Mouse (Mus musculus) MEL (cell line): ENCODE data around the gene Rab28. TPM values are rescaled to one million over a fixed set of nuclear protein-coding genes. Genes with fewer than 3 reads are reported as not detected.

Experiments
- DNase-seq: peaks from one replicate; pipeline ENCODE4 v3.0.0; 2011; ENCODE audit warnings: low read depth, low spot score
- H3K27ac ChIP-seq: 2 replicates; pipeline ENCODE4 v1.5.1; 2012; ENCODE audit warnings: low read depth, mild to moderate bottlenecking, control low read depth, low read length, moderate library complexity; ENCODE audit not compliant: control insufficient read depth
- H3K27me3 ChIP-seq, 2 experiments: fragments of 150-350 bp in 1 of 2; sonication (generic) in 1 of 2; 2 replicates each; pipeline ENCODE4 v1.6.1; 2012; ENCODE audit warnings: low read length in 2 of 2, mild to moderate bottlenecking in 2 of 2, improper control_type of control experiment in 1 of 2, moderate library complexity in 1 of 2; ENCODE audit not compliant: insufficient read depth in 2 of 2, control insufficient read depth in 1 of 2
- H3K36me3 ChIP-seq, 2 experiments: 2 replicates each; pipeline ENCODE4 v1.6.1; 2012 to 2014; ENCODE audit warnings: low read length in 2 of 2, improper control_type of control experiment in 1 of 2, inconsistent platforms in 1 of 2, mild to moderate bottlenecking in 1 of 2; ENCODE audit not compliant: insufficient read depth in 2 of 2, control insufficient read depth in 1 of 2
- H3K4me1 ChIP-seq, 2 experiments: fragments of 150-350 bp in 1 of 2; sonication (generic) in 1 of 2; 2 replicates each; pipeline ENCODE4 v1.6.1; 2012; ENCODE audit warnings: low read length in 2 of 2, improper control_type of control experiment in 1 of 2, mild to moderate bottlenecking in 1 of 2; ENCODE audit not compliant: insufficient read depth in 2 of 2, control insufficient read depth in 1 of 2
- H3K4me3 ChIP-seq, 2 experiments: fragments of 150-350 bp in 1 of 2; sonication (generic) in 1 of 2; 2 replicates each; pipeline ENCODE4 v1.5.1; 2012; ENCODE audit warnings: low read depth in 2 of 2, low read length in 2 of 2, mild to moderate bottlenecking in 2 of 2, moderate library complexity in 2 of 2, control low read depth in 1 of 2, improper control_type of control experiment in 1 of 2; ENCODE audit not compliant: control insufficient read depth in 1 of 2, insufficient read depth in 1 of 2
- H3K79me2 ChIP-seq: 2 replicates; pipeline ENCODE4 v1.6.1; 2012; ENCODE audit warnings: mild to moderate bottlenecking, low read length, moderate library complexity; ENCODE audit not compliant: control insufficient read depth, poor library complexity, insufficient read depth
- H3K9ac ChIP-seq: 2 replicates; pipeline ENCODE4 v1.6.1; 2012; ENCODE audit warnings: low read depth, mild to moderate bottlenecking, control low read depth, low read length, moderate library complexity; ENCODE audit not compliant: control insufficient read depth, poor library complexity, severe bottlenecking
- H3K9me3 ChIP-seq: fragments of 150-350 bp; sonication (generic); replicated peaks from 2 replicates; pipeline ENCODE4 v1.6.1; 2012; ENCODE audit warnings: mild to moderate bottlenecking, low read length, improper control_type of control experiment, moderate library complexity; ENCODE audit not compliant: insufficient read depth
- BHLHE40 ChIP-seq: IDR thresholded peaks from 2 replicates; pipeline ENCODE4 v1.6.1; 2012; ENCODE audit warnings: low read depth, mild to moderate bottlenecking, inconsistent platforms, low read length, improper control_type of control experiment, borderline replicate concordance
- CTCF ChIP-seq, 3 experiments: IDR thresholded peaks in 2 of 3; conservative IDR thresholded peaks in 1 of 3; 2 replicates each; pipeline ENCODE4 v1.5.1; 2011 to 2012; ENCODE audit warnings: low read length in 3 of 3, low read depth in 2 of 3, mild to moderate bottlenecking in 2 of 3, improper control_type of control experiment in 1 of 3, inconsistent platforms in 1 of 3, mixed read lengths in 1 of 3, moderate library complexity in 1 of 3; ENCODE audit not compliant: control insufficient read depth in 1 of 3, insufficient read depth in 1 of 3, poor library complexity in 1 of 3, severe bottlenecking in 1 of 3
- ELF1 ChIP-seq: IDR thresholded peaks from 2 replicates; pipeline ENCODE4 v1.6.1; 2014; ENCODE audit warnings: low read depth, mild to moderate bottlenecking, inconsistent platforms, low read length, improper control_type of control experiment, moderate library complexity
- ETS1 ChIP-seq: IDR thresholded peaks from 2 replicates; pipeline ENCODE4 v1.6.1; 2012; ENCODE audit warnings: low read depth, mild to moderate bottlenecking, inconsistent platforms, low read length, improper control_type of control experiment, moderate library complexity
- GATA1 ChIP-seq: IDR thresholded peaks from 2 replicates; pipeline ENCODE4 v1.6.1; 2011; ENCODE audit warnings: low read depth, low read length, improper control_type of control experiment
- JUND ChIP-seq: IDR thresholded peaks from 2 replicates; pipeline ENCODE4 v1.6.1; 2011; ENCODE audit warnings: low read depth, mild to moderate bottlenecking, improper control_type of control experiment, low read length
- KAT2A ChIP-seq: conservative IDR thresholded peaks from 2 replicates; pipeline ENCODE4 v1.6.1; 2012; ENCODE audit warnings: low read depth, low read length, improper control_type of control experiment, inconsistent platforms
- MAX ChIP-seq: IDR thresholded peaks from 2 replicates; pipeline ENCODE4 v1.6.1; 2011; ENCODE audit warnings: low read length, improper control_type of control experiment
- MYB ChIP-seq: IDR thresholded peaks from 2 replicates; pipeline ENCODE4 v1.6.1; 2011; ENCODE audit warnings: mild to moderate bottlenecking, low read depth, low read length, improper control_type of control experiment
- NELFE ChIP-seq: IDR thresholded peaks from 2 replicates; pipeline ENCODE4 v1.6.1; 2011; ENCODE audit warnings: low read depth, low read length, improper control_type of control experiment
- POLR2A ChIP-seq, 2 experiments: IDR thresholded peaks; 2 replicates each; pipeline ENCODE4 v1.6.1; 2011 to 2012; ENCODE audit warnings: low read length in 2 of 2, mild to moderate bottlenecking in 2 of 2, control low read depth in 1 of 2, improper control_type of control experiment in 1 of 2, low read depth in 1 of 2, moderate library complexity in 1 of 2; ENCODE audit not compliant: control insufficient read depth in 1 of 2, insufficient read depth in 1 of 2, poor library complexity in 1 of 2
- POLR2AphosphoS2 ChIP-seq: IDR thresholded peaks from 2 replicates; pipeline ENCODE4 v1.6.1; 2011; ENCODE audit warnings: low read length, improper control_type of control experiment
- POLR2AphosphoS5 ChIP-seq: IDR thresholded peaks from 2 replicates; pipeline ENCODE4 v1.6.1; 2012; ENCODE audit warnings: low read depth, borderline replicate concordance, mild to moderate bottlenecking, inconsistent platforms, low read length, moderate library complexity, mixed read lengths
- RCOR1 ChIP-seq: IDR thresholded peaks from 2 replicates; pipeline ENCODE4 v1.6.1; 2012; ENCODE audit warnings: low read depth, mild to moderate bottlenecking, inconsistent platforms, low read length, improper control_type of control experiment
- SIN3A ChIP-seq: IDR thresholded peaks from 2 replicates; pipeline ENCODE4 v1.6.1; 2012; ENCODE audit warnings: low read length, improper control_type of control experiment, inconsistent platforms
- UBTF ChIP-seq: IDR thresholded peaks from 2 replicates; pipeline ENCODE4 v1.6.1; 2012; ENCODE audit warnings: low read depth, mild to moderate bottlenecking, inconsistent platforms, low read length, improper control_type of control experiment, moderate library complexity, borderline replicate concordance; ENCODE audit not compliant: insufficient read depth
- USF1 ChIP-seq: IDR thresholded peaks from 2 replicates; pipeline ENCODE4 v1.6.1; 2014; ENCODE audit warnings: low read depth, mild to moderate bottlenecking, inconsistent platforms, low read length, improper control_type of control experiment, moderate library complexity
- ZKSCAN1 ChIP-seq: IDR thresholded peaks from 2 replicates; pipeline ENCODE4 v1.6.1; 2012; ENCODE audit warnings: low read depth, mild to moderate bottlenecking, inconsistent platforms, low read length, improper control_type of control experiment, moderate library complexity
- ZMIZ1 ChIP-seq: IDR thresholded peaks from 2 replicates; pipeline ENCODE4 v1.6.1; 2012; ENCODE audit warnings: low read depth, mild to moderate bottlenecking, inconsistent platforms, low read length, improper control_type of control experiment, moderate library complexity
- ZNF384 ChIP-seq: IDR thresholded peaks from 2 replicates; pipeline ENCODE4 v1.6.1; 2012; ENCODE audit warnings: low read depth, mild to moderate bottlenecking, inconsistent platforms, low read length, improper control_type of control experiment
- polyA plus RNA-seq, 2 experiments: library from polyadenylated mRNA; stranded (reverse) in 1 of 2; unstranded in 1 of 2; fragments of >175 nt in 1 of 2; fragments of >200 nt in 1 of 2; gene quantifications; 2 replicates each; pipeline versions ENCODE4 v1.2.1 to v1.2.4; 2012; ENCODE audit warnings: low replicate concordance in 2 of 2, low read depth in 1 of 2; ENCODE audit not compliant: insufficient read length in 2 of 2, insufficient read depth in 1 of 2, missing spikeins in 1 of 2
- total RNA-seq: library from RNA; depleted of rRNA; stranded (reverse); fragments of 300-350 nt; gene quantifications from 2 replicates; pipeline ENCODE4 v1.2.3, GENCODE M21; 2012; rRNA removed

Gene Rab28
- total and polyA plus RNA-seq, 3 experiments, result 66.5 to 66.7 TPM; not detected in 1

- no peaks in the 10 kb centered on the region for H3K27me3 ChIP-seq
- H3K79me2 ChIP-seq, result no peaks in the 10 kb centered on the region
- no peak overlapping the region for H3K27ac ChIP-seq
- H3K9me3 ChIP-seq, result no peaks in the 10 kb centered on the region
- H3K9ac ChIP-seq, result no peak overlapping the region
- TF ChIP-seq SIN3A (no peak), MAX (no peak), JUND (no peak), ZNF384 (no peak), ETS1 (no peak), POLR2A (IDR thresholded peaks at IDR 0.05; ENCODE audit: control insufficient read depth in 1 of 2, insufficient read depth in 1 of 2, low read depth in 1 of 2, low read length in 2 of 2, poor library complexity in 1 of 2) (no peak), BHLHE40 (no peak), CTCF (IDR thresholded peaks at IDR 0.05 in 2 of 3, conservative IDR thresholded peaks at IDR 0.05 in 1 of 3; ENCODE audit: control insufficient read depth in 1 of 3, insufficient read depth in 1 of 3, low read depth in 2 of 3, low read length in 3 of 3, poor library complexity in 1 of 3, severe bottlenecking in 1 of 3) (no peak), ZMIZ1 (no peak), POLR2AphosphoS2 (no peak), POLR2AphosphoS5 (no peak), USF1 (no peak), UBTF (no peak), KAT2A (no peak), RCOR1 (no peak), GATA1 (no peak), ZKSCAN1 (no peak)
- H3K4me1 ChIP-seq, result no peaks in the 10 kb centered on the region
- no peak for DNase-seq
- no peaks in the 10 kb centered on the region for H3K36me3 ChIP-seq
- no peak overlapping the region for H3K4me3 ChIP-seq
These were observed 112.8 kb downstream of the Rab28 start for GRCm38 (mm10) chr5:41595199-41595598.

GRCm38 (mm10) chr5:41578051-41578450 is 129.9 kb downstream of the Rab28 start:
- Histone ChIP-seq H3K4me1 (no peaks in the 10 kb centered on the region), H3K27me3 (no peaks in the 10 kb centered on the region), H3K36me3 (no peaks in the 10 kb centered on the region), H3K9me3 (no peaks in the 10 kb centered on the region), H3K27ac (no peak overlapping the region), H3K4me3 (no peak overlapping the region), H3K9ac (no peak overlapping the region), H3K79me2 (no peaks in the 10 kb centered on the region)
- no peak for DNase-seq
- TF ChIP-seq USF1 (no peak), KAT2A (no peak), POLR2AphosphoS2 (no peak), NELFE (no peak), ELF1 (no peak), MYB (no peak)

Other genes with a start within 250 kb of the Rab28 start
- not detected in 2 replicates for gene Nkx3-2, start 56.3 kb upstream of the Rab28 start, total RNA-seq
- not detected for gene Nkx3-2, start 56.3 kb upstream of the Rab28 start, polyA plus RNA-seq
- gene Bod1l, start 136.2 kb upstream of the Rab28 start, total RNA-seq, result 20.7 and 23.8 TPM in 2 replicates
- 100 to 1,000 TPM in 1 of 2 experiments, 10 to 100 TPM in 1; 23.8 to 472 TPM for gene Bod1l, start 136.2 kb upstream of the Rab28 start, polyA plus RNA-seq